Mouse (Mus musculus): ENCODE data around the gene March2. TPM values are rescaled to one million over a fixed set of nuclear protein-coding genes. Genes with fewer than 3 reads are reported as not detected.
A peak's percentile ranks its signal among the peaks of the same experiment; 100 is the strongest.
"Not testable (repeated sequence)": the region's sequence is repeated elsewhere in the genome, so short reads cannot be mapped to it uniquely, and the experiment has no call there.

Gene March2
- polyA plus RNA-seq, 1 experiment from 2014 or later: 96.0 TPM

DNA sequence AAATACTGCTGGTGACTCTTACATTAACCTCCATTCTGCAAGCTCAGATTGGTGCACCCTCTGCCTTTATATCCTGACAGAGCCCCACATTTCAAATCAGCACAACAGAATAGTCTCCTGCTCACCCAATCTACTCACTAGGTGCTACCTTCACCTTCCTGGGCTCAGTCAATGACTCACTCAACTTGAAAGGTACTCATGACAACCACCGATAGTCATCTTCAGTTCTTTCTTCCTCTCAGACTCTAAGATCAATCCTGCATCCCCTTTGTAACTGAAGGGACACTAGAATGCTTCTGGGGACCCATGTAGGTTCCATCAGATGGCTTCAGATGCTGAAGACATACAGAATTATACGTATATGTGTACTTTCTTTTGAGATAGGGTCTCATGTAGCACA lies 33.8 kb upstream of the March2 start:
- no peaks in the 10 kb centered on the region for H3K27me3 ChIP-seq (ENCODE audit: control insufficient read depth, insufficient read depth, low read length)
- ATAC-seq (replicated peaks; ENCODE audit: extremely low read depth, insufficient read depth, low FRiP score): no peak
- H3K4me1 ChIP-seq (ENCODE audit: control insufficient read depth, insufficient read depth, low read length): peaks cover 34% of the 10 kb centered on the region
- WGBS: 95% methylated on average over 2 of the region's 2 CpGs
- no peaks in the 10 kb centered on the region for H3K9me3 ChIP-seq (replicated peaks; ENCODE audit: control insufficient read depth, low read length)
- H3K9ac ChIP-seq (ENCODE audit: low read length): no peak overlapping the region
- peaks cover 18% of the 10 kb centered on the region for H3K36me3 ChIP-seq (ENCODE audit: control insufficient read depth, insufficient read depth)
- no peak overlapping the region for H3K4me3 ChIP-seq (ENCODE audit: low read length)
- H3K27ac ChIP-seq (ENCODE audit: low read length): no peak overlapping the region
- no peak overlapping the region for H3K4me2 ChIP-seq (ENCODE audit: low read depth, low read length)

DNA sequence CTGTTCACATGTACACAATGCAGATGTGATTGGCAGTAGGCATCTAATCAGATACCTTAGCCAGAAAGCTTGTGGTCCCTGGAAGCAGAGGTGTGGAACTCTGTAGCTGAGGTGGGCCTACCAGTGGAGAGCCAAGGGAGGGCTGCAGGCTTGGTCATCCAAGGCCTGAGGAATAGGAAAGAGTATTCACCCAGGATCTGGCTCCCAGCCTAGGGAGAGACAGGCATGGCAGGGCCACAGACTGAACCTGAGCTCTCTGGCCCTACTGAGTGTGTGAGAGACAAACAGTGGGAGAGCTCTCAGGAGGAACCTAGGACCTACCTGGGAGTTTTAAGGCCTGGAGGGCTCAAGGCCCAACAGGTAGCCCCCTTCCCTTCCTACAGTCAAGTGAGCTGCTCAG lies 32.7 kb upstream of the March2 start:
- Histone ChIP-seq H3K27ac (ENCODE audit: low read length) (no peak overlapping the region), H3K4me2 (ENCODE audit: low read depth, low read length) (no peak overlapping the region), H3K36me3 (ENCODE audit: control insufficient read depth, insufficient read depth) (peaks cover 20% of the 10 kb centered on the region), H3K4me3 (ENCODE audit: low read length) (no peak overlapping the region), H3K27me3 (ENCODE audit: control insufficient read depth, insufficient read depth, low read length) (no peaks in the 10 kb centered on the region), H3K4me1 (ENCODE audit: control insufficient read depth, insufficient read depth, low read length) (peaks cover 26% of the 10 kb centered on the region), H3K9ac (ENCODE audit: low read length) (no peak overlapping the region), H3K9me3 (replicated peaks; ENCODE audit: control insufficient read depth, low read length) (no peaks in the 10 kb centered on the region)
- ATAC-seq (replicated peaks; ENCODE audit: extremely low read depth, insufficient read depth, low FRiP score): no peak

DNA sequence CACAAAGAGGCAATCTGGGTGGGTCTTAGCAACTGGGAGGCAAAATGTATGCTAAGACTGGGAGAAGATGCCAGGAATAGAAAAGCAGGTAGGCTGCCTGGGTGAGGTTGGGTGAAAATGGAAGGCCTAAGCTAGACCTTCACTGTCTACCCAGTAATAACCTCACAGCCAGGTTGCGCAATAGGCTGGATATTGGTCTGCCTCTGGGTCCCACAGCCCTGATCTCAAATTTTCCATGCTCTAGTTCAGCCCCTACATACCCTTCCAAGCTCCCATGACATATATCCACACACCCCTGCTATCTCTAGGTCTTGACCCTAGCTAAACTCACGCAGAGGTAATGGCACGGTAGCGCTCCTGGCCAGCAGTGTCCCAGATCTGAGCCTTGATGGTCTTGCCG lies 31.0 kb upstream of the March2 start:
- no peak overlapping the region for H3K4me3 ChIP-seq (ENCODE audit: low read length)
- no peaks in the 10 kb centered on the region for H3K9me3 ChIP-seq (replicated peaks; ENCODE audit: control insufficient read depth, low read length)
- peaks cover 26% of the 10 kb centered on the region for H3K36me3 ChIP-seq (ENCODE audit: control insufficient read depth, insufficient read depth)
- no peaks in the 10 kb centered on the region for H3K27me3 ChIP-seq (ENCODE audit: control insufficient read depth, insufficient read depth, low read length)
- WGBS: 91% methylated on average over 5 of the region's 5 CpGs
- H3K4me2 ChIP-seq (ENCODE audit: low read depth, low read length): no peak overlapping the region
- H3K27ac ChIP-seq (ENCODE audit: low read length): no peak overlapping the region
- ATAC-seq (replicated peaks; ENCODE audit: extremely low read depth, insufficient read depth, low FRiP score): no peak
- peaks cover 20% of the 10 kb centered on the region for H3K4me1 ChIP-seq (ENCODE audit: control insufficient read depth, insufficient read depth, low read length)
- H3K9ac ChIP-seq (ENCODE audit: low read length): no peak overlapping the region

DNA sequence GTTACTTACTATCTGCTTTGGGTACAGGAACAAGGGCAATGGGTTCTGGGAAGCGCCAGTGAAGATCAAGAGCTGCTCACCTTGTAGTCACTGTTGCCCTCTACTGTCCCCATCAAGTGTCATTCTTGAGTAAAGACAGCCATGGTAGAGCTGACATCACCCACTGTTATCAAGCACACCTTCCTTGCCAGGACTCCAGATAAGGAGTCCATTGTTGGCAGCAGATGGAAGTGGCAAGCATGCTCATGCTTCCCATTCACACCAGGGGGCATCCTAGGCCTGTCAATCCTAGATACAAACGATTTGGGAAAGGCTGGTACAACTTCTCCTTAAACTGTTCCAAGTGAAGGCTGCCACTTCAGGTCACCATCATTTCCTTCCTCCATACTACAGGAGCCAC lies 27.5 kb upstream of the March2 start:
- peaks cover 10% of the 10 kb centered on the region; the same call in 1 of the 2 replicates for H3K4me1 ChIP-seq (ENCODE audit: control insufficient read depth, insufficient read depth, low read length)
- no peaks in the 10 kb centered on the region for H3K27me3 ChIP-seq (ENCODE audit: control insufficient read depth, insufficient read depth, low read length)
- H3K9ac ChIP-seq (ENCODE audit: low read length): no peak overlapping the region
- no peak overlapping the region for H3K4me3 ChIP-seq (ENCODE audit: low read length)
- WGBS: 35% methylated on average over 2 of the region's 2 CpGs
- no peaks in the 10 kb centered on the region for H3K9me3 ChIP-seq (replicated peaks; ENCODE audit: control insufficient read depth, low read length)
- peak; percentile 85 for ATAC-seq (replicated peaks; ENCODE audit: extremely low read depth, insufficient read depth, low FRiP score)
- no peak overlapping the region for H3K4me2 ChIP-seq (ENCODE audit: low read depth, low read length)
- no peak overlapping the region for H3K27ac ChIP-seq (ENCODE audit: low read length)
- peaks cover 26% of the 10 kb centered on the region for H3K36me3 ChIP-seq (ENCODE audit: control insufficient read depth, insufficient read depth)

DNA sequence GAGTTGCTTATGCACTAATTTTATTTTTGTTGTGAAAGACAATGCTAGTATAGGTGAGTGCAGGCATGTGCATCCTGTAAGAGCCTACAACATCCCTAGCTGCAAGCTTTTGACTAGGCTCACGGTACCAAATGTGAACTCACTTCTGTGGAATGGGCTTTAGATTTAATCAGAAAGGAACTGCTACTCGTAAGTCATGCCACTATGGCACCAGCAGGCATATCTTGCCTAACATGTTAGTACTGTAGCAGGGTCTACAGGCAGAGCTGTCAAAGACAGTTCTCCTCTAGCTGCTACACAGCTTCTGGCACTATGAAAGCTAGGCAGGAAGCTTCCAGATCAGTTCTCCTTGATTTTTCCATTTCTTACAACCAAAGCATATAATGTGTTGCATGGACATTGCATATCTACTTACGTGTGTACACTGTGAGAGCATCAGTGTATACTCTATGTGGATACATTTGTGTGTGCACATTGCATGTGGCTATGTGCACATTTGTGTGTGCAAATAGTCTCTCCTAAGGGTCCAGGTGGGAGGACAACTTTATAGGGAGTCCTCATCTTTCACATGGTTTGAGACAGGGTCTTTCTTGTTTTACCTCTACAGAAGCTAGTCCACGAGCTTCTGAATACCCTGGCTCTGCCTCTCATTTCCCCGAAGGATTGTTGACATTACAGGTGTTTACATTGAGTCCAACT lies 26.4 kb upstream of the March2 start:
- WGBS: 83% methylated on average over 5 of the region's 5 CpGs
- no peak for ATAC-seq (replicated peaks; ENCODE audit: extremely low read depth, insufficient read depth, low FRiP score)
- peaks cover 26% of the 10 kb centered on the region for H3K36me3 ChIP-seq (ENCODE audit: control insufficient read depth, insufficient read depth)
- H3K27me3 ChIP-seq (ENCODE audit: control insufficient read depth, insufficient read depth, low read length): no peaks in the 10 kb centered on the region
- H3K4me1 ChIP-seq (ENCODE audit: control insufficient read depth, insufficient read depth, low read length): peaks cover 8% of the 10 kb centered on the region; the same call in 1 of the 2 replicates
- no peak overlapping the region for H3K9ac ChIP-seq (ENCODE audit: low read length)
- no peak overlapping the region for H3K27ac ChIP-seq (ENCODE audit: low read length)
- no peak overlapping the region for H3K4me3 ChIP-seq (ENCODE audit: low read length)
- H3K9me3 ChIP-seq (replicated peaks; ENCODE audit: control insufficient read depth, low read length): no peaks in the 10 kb centered on the region
- H3K4me2 ChIP-seq (ENCODE audit: low read depth, low read length): no peak overlapping the region

DNA sequence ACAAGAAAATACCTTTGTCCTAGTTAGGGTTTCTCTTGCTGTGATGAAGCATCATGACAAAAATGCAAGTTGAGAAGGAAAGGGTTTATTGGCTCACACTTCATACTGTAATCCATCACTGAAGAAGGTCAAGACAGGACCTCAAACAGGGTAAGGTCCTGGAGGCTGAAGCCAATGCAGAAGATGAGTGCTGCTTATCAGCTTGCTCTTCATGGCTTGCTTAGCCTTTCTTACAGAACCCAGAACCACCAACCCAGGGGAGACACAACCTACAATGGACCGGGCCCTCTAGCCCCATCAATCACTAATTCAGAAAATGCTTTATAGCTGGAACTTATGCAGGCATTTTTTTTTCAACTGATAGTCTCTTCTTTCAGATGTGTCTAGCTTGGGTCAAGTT lies 23.9 kb upstream of the March2 start:
- ATAC-seq (replicated peaks; ENCODE audit: extremely low read depth, insufficient read depth, low FRiP score): no peak
- 86% methylated on average over 1 of the region's 1 CpGs for WGBS

DNA sequence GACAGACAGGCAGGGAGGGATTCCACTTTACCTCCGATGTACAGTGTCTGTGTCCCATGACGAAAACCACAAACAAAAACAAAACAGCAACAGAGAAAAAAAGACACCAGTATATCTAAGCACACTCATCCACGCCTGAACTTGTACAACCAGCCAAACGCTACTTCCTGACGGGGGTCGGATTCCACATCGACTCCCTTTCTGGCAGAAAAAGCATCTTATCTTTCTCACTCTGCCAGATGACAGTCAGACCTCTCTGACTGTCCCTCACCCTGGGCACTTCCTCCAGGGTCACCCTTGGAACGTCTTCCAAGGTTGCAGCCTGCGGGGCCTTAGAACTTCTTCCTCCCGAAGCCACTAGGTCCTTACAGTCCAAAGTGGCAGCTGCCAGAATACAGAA lies 15.1 kb upstream of the March2 start:
- ATAC-seq (replicated peaks; ENCODE audit: extremely low read depth, insufficient read depth, low FRiP score): not testable (repeated sequence)
- WGBS: 49% methylated on average over 10 of the region's 10 CpGs

More for the DNA sequence above, 23.9 kb upstream of the March2 start:
- H3K9me3 ChIP-seq (replicated peaks; ENCODE audit: control insufficient read depth, low read length): no peaks in the 10 kb centered on the region
- H3K4me1 ChIP-seq (ENCODE audit: control insufficient read depth, insufficient read depth, low read length): peaks cover 8% of the 10 kb centered on the region; the same call in 1 of the 2 replicates
- no peaks in the 10 kb centered on the region for H3K27me3 ChIP-seq (ENCODE audit: control insufficient read depth, insufficient read depth, low read length)
- H3K36me3 ChIP-seq (ENCODE audit: control insufficient read depth, insufficient read depth): peaks cover 9% of the 10 kb centered on the region; the same call in 1 of the 2 replicates
- H3K4me3 ChIP-seq (ENCODE audit: low read length): no peak overlapping the region
- no peak overlapping the region for H3K4me2 ChIP-seq (ENCODE audit: low read depth, low read length)
- no peak overlapping the region for H3K9ac ChIP-seq (ENCODE audit: low read length)
- H3K27ac ChIP-seq (ENCODE audit: low read length): no peak overlapping the region

DNA sequence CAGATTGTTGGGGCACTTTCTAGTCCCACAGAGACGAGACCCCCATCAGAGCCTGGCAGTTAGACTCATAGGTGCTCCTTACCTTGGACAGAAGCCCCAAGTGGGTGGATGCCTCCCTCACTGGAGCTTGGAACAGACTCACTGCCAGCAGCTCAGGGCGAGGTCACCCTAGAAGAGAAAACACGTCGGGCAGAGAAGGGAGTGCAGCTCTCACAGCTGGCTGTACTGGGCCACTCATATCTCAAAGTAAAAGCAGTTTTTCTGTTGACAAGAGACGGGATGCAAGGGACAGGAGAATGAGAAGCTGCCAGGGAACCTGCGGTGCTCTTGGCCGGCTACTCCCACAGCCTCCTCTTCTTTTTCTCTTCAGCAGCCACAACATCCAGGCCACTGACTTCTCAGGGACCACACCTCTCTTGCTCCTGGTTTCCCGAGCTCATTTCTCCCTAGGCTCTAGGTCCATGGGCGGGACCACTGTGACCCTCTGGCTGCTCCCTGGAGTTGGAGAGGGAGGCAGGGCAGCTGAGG lies 14.2 kb upstream of the March2 start:
- H3K27me3 ChIP-seq (ENCODE audit: control insufficient read depth, insufficient read depth, low read length); H3K9ac ChIP-seq (ENCODE audit: low read length); H3K27ac ChIP-seq (ENCODE audit: low read length); H3K4me1 ChIP-seq (ENCODE audit: control insufficient read depth, insufficient read depth, low read length); H3K36me3 ChIP-seq (ENCODE audit: control insufficient read depth, insufficient read depth); H3K4me2 ChIP-seq (ENCODE audit: low read depth, low read length); H3K9me3 ChIP-seq (replicated peaks; ENCODE audit: control insufficient read depth, low read length); ATAC-seq (replicated peaks; ENCODE audit: extremely low read depth, insufficient read depth, low FRiP score); H3K4me3 ChIP-seq (ENCODE audit: low read length): not testable (repeated sequence)
- WGBS: 48% methylated on average over 9 of the region's 9 CpGs

More for the DNA sequence above, 15.1 kb upstream of the March2 start:
- H3K4me1 ChIP-seq (ENCODE audit: control insufficient read depth, insufficient read depth, low read length); H3K9me3 ChIP-seq (replicated peaks; ENCODE audit: control insufficient read depth, low read length); H3K27me3 ChIP-seq (ENCODE audit: control insufficient read depth, insufficient read depth, low read length); H3K4me2 ChIP-seq (ENCODE audit: low read depth, low read length); H3K27ac ChIP-seq (ENCODE audit: low read length); H3K9ac ChIP-seq (ENCODE audit: low read length); H3K36me3 ChIP-seq (ENCODE audit: control insufficient read depth, insufficient read depth); H3K4me3 ChIP-seq (ENCODE audit: low read length): not testable (repeated sequence)

DNA sequence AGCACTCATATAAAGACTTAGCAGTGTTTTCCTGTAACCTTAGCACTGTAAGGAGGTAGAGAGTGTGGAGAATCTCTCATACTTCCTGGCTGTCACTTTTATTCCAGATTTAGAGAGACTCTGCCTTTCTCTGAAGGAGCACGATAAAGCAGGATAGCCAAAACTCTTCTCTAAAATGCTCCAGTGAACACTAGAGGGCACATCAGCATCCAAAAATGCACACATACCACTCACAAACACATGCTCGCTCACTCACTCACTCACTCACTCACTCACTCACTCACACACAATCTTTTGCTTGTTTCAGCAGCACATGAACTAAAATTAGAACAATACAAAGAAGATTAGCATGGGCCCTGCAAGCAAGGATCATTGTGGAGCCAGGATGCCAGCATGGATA lies 10.7 kb upstream of the March2 start:
- Histone ChIP-seq H3K9me3 (replicated peaks; ENCODE audit: control insufficient read depth, low read length) (no peaks in the 10 kb centered on the region), H3K27me3 (ENCODE audit: control insufficient read depth, insufficient read depth, low read length) (no peaks in the 10 kb centered on the region), H3K4me3 (ENCODE audit: low read length) (no peak overlapping the region), H3K27ac (ENCODE audit: low read length) (no peak overlapping the region), H3K36me3 (ENCODE audit: control insufficient read depth, insufficient read depth) (no peaks in the 10 kb centered on the region), H3K9ac (ENCODE audit: low read length) (no peak overlapping the region), H3K4me1 (ENCODE audit: control insufficient read depth, insufficient read depth, low read length) (peaks cover 2% of the 10 kb centered on the region; the same call in 1 of the 2 replicates), H3K4me2 (ENCODE audit: low read depth, low read length) (no peak overlapping the region)
- no peak for ATAC-seq (replicated peaks; ENCODE audit: extremely low read depth, insufficient read depth, low FRiP score)
- WGBS: 56% methylated on average over 2 of the region's 2 CpGs

Measured in heart, embryonic 16.5 days (tissue).